Mouse (Mus musculus): ENCODE measurements at regions not wholly inside any gene's neighbourhood (a gene's known extent, or its start where the extent isn't known, plus 50 kb on each side); places are given as distances from the start of the nearest gene placed in this dataset.

- TF ChIP-seq ZNF384 (IDR thresholded peaks at IDR 0.05; ENCODE audit: low read depth, low read length) (no peak), HCFC1 (IDR thresholded peaks at IDR 0.05; ENCODE audit: borderline replicate concordance, insufficient read depth, low read length) (no peak), ZC3H11A (IDR thresholded peaks at IDR 0.05; ENCODE audit: borderline replicate concordance, low read depth, low read length) (no peak)
Observed at GRCm38 (mm10) chr10:91888537-91888936, 707.4 kb upstream of the Tmpo start.

All from ES-E14 (cell line).